Mouse (Mus musculus) kidney, adult 9 months (tissue): ENCODE measurements at regions not wholly inside any gene's neighbourhood (a gene's known extent, or its start where the extent isn't known, plus 50 kb on each side); places are given as distances from the start of the nearest gene placed in this dataset.
A peak's percentile ranks its signal among the peaks of the same experiment; 100 is the strongest.

Source experiments
- DNase-seq: peaks from one replicate; pipeline ENCODE4 v3.0.0; 2022

DNA sequence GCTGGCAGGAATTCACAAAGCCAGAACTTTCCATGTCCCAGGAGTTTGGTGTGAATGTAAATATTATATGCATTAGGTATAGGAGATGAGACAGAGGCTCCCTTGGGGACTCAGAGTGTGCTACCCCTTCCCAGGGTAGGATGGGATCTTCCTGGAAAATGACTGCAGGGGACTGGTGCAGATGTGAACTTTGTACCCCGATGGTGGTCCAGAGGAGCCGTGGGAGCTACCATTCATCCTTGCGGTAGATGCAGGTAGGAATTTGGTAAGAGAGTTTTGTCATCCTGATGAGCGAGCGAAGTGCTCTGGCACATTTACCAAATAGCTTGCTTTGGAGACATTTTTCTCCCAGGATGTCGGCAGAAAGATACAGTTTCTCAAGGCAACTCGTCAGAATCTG, 59.7 kb upstream of the Ppara start:
- peak; percentile 63 for DNase-seq

DNA sequence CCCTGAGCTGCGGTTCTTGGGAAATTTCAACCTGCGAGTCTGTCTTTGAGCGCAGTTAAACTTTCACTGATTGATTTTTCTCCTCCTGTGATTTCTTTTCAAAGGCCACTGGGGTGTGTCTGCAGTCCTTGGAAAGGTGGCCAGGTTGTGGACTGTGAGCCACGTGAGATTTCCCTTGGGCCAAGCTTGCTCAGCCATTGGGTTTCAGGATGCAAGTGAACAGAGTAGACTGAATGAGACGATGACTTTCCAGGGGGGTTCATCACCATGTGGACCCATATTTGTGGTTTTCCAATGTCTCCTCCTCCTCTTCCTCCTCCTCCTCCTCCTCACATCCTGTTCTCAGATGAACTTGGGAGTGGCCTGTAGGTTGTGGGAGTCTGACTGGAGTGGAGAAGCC, 59.0 kb upstream of the Ppara start:
- DNase-seq, result peak; percentile 93

DNA sequence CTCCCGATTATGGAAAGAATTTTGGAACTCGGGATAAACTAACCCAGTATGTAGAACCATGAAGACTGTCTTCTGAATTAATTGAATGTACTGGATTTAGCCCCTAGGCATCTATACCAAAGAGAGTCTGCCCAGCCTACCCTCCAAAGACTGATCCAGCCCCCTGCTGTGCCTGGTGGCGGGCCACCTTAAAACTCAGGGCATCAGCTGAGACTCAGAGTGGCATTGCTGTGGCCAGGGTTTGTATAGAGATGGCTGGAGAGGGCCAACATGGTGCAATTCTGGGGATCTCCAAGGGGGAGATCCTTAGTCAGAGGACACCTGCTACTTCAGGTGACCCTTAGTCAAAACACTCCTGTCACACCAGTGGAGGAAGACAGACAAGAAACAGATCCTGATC, 58.6 kb upstream of the Ppara start:
- no peak for DNase-seq

DNA sequence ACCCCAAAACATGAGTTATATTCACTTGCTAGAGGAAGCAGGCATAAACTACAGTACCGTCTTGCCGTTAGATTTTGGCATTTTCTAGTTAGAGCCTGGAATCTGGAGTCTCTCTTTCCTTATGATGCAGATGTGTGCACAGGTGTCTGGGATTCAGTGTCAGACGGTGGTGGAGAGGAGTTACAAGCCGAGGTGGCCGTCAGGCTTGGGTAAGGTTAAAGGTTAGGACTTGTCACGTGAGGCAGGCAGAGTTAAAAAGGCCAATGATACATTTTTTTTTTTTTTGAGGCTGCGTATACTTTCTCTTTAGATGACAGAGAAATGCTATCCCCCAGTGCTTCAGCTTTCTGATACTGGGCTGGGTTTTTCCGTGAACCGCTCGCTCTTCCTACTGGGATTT, 57.9 kb upstream of the Ppara start:
- peak; percentile 60 for DNase-seq

DNA sequence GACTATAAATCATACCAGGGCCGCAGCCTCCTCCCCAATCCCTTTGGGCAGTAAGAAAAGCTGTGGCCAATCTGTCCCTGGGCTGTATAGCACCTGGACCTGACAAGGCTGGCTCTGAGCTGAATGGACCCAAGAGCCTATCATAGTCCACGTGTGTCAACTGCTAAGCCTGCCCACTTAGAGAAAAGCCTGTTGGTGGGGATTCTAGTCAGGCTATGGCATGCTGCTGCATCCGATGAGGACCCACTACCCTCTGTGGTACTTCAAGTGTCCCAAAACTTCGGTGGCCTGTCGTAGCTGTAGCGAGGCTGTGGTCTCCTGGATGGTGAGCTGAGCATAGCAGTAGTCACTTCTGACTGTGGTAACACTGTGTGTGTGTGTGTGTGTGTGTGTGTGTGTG, 57.4 kb upstream of the Ppara start:
- DNase-seq, result no peak

DNA sequence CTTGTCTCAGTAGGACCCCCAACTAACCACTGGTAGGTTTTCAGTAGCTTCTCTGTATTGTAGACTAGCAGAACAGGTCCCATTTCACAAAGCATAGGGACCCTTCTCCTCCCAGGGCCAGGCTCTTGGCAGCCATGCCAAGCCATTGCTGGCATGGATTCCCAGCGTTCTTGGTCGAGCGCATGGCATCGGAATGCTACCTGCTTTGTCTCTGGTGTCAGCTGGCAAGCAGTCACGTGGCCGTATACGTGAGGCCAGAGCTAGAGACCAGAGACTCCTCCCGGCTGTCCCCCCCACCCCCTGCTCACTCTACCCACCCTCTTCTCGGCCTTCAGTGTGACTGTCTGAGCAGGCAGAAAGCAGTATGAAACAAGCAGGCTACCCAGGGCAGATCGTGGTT, 56.9 kb upstream of the Ppara start:
- peak; percentile 86 for DNase-seq

DNA sequence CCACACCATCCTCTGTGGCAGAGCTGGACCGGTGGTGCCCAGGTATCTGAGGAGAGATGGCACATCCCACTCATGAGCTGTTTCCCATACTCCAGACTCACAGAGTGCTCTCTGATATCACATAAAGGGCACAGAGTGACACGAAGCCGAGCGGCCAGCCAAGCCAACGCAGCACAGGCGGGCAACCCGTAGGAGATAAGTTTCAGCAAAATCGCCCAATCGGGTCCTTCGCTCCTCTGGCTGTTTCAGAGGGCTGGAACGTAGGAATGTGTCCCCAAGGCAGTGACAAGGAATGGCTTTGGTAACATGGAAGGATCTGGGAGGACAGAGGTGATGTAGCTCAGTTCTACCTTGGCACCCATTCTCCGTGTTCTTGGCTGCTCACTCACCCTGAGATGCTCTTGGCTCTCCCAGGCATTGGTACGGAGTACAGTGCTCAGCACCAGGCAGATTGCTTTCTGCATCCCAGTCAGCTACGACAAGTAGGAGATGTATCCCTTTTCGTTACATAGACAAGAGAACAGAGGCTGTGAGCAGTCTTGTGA, 56.4 kb upstream of the Ppara start:
- peak; percentile 65 for DNase-seq

DNA sequence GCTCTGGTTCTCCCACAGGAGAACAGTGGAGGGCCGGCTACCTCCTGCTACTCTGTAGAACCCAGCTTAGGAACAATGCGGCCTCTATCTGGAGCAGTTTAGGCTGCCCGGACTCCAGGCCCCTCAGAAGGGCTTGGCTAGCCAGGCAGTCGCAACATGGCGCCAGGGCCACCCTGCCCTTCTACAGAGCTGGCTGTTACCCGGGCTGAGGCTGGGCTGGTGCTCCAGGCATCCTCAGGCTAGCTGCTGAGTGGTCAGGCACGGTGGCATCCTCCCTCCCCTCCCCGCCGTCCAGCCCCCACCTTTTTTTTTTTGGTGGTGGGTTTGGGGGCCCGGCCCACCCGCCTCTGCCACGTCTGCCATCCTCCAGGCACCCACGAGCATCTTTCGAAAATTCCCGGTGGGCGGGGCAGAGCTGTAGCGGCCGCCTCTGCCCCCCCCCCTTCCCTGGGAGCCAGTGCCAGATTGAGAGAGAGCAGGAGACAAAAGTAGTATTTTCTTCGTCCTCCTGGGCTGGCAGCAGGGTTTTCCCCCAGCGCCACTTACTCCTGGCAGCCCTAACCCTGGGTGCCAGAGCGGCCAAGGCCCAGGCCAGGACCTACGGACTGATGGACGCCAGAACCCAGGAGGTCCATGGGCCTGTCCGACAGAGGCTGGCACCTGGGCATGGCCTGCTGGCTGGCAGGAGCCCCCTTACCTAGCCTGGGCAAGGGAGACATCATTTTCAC, 55.6 kb upstream of the Ppara start:
- DNase-seq, result no peak

DNA sequence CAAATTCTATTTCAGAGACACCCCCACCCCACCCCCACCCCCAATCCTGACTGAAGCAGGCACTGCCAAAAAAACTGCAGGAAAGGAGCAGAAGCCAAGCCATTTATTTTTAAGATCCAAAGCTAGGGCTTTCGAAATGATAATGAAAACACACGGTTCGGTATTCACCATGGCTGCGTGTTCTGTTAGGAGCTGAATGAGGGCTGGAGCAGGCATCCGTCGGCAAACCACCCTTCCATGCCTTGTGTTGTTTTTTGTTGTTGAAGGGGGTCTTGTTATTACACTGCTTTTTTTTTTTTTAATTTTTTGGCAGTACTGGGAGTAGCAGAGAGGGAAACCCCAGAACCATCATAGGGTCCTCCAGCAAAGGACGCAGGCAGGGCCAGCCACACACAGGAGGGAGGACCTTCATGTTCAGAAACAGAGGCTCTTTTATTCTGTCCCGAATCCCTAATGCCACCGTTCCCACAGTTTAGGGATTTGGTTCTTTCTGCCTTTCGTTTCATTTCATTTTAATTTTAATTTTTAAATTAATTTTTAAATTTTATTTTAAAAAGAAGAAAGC, 54.8 kb upstream of the Ppara start:
- no peak for DNase-seq

DNA sequence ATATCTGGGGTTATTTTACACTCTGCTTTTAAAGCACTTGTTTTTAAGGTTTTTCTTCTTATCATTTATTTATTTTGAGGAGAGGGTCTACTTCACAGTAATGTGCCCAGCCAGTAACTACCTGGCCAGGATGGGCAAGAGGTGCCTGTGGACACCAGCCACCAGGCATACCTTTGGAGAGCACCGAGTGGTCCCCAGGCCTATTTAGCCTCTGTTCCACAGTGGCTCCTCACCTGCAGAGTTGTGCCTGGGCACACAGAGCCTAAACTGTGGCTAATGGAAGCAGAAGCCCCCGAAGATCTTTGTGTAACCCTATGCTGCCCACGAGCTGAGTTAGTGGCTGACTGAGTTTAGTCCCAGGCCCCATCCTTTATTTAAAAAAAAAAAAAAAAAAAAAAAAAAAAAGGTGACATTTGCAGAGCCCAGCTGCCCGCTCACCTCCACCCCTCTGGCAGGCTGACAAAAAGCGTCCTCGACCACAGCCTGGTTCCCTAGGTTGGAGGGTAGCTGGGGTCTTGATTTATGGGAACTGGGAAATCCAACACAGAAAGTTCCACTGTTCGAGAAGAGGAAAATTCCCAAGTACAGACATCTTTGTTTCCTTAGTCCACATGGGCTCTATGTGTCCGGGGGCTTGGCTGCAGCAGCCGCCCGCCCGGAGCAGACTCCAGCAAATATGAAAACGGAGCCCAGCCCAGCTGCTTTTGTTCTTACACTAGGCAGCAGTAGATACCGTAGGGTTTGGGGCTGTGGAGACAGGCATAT, 54.1 kb upstream of the Ppara start:
- DNase-seq, result no peak

DNA sequence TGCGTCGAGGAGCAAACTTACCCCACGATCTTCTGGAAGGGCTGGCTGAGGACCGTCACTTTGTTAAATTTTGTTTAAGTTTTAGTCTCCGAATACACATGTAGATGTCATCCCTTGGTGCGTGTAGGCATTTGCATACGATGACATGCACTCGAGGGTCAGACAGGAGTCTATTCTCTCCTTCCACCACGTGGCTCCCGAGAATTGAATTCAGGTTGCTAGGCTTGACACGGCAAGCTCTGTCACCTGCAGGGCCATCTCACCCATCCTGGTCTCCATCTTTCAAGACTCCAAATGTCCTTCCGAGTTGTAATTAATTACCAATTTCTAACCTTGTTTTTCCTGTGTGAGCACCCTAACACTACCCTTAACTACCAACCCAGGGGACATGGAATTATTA, 52.7 kb upstream of the Ppara start:
- DNase-seq, result no peak

DNA sequence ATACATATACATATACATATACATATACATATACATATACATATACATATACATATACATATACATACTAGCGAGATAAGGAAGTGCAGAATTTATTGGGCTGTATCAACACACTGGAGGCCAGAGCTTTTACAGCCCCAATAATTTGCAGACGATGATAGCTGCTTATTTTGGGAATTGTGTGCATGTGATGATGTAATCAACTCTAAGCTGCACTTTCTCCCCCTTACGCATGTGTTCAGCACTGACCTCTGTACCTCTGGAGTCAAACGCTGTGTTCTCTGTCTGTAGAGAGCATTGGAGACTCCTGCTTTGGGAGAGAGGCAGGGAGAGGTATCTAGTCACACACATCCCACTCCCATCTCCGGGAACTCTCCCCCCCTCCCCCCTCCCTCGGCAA, 52.0 kb upstream of the Ppara start:
- DNase-seq, result peak; percentile 67

DNA sequence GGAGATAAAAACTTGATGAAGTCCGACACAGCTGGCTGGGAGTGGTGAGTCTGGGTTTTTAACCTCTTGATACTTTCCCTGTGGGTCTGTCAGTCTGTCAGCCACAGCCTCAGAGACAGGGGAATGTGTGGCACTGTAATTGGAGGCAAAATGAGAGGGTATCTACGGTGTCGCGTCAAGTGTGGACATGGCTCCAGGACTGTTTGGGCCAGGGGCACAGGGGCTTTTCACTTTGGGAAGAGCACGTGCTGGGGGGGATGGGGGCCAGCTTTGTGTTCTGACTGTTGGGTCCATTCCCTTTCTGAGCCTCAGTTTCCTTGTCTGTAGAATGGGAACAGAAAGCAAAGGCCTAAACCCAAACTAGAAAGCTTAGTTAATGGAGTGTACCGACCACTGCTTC, 51.5 kb upstream of the Ppara start:
- no peak for DNase-seq

DNA sequence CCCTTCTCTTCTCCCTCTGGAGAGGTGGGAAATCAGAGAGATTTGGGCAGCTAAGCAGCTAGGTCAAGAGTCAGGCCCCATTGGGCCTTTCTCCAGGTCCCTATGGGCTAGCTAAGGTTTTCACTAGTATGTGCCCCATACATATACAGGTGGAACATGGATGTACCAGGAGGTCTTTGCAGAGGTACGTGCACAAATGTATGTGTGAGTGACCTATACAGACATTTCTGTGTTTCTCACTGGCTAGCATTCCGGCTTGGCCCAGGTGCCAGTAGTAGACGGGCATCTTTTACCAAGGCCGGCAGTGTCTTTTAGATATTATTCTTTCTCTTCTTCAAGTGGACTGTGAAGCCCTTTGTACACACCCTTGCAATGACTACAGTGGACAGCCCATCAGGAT, 51.1 kb upstream of the Ppara start:
- DNase-seq, result no peak

DNA sequence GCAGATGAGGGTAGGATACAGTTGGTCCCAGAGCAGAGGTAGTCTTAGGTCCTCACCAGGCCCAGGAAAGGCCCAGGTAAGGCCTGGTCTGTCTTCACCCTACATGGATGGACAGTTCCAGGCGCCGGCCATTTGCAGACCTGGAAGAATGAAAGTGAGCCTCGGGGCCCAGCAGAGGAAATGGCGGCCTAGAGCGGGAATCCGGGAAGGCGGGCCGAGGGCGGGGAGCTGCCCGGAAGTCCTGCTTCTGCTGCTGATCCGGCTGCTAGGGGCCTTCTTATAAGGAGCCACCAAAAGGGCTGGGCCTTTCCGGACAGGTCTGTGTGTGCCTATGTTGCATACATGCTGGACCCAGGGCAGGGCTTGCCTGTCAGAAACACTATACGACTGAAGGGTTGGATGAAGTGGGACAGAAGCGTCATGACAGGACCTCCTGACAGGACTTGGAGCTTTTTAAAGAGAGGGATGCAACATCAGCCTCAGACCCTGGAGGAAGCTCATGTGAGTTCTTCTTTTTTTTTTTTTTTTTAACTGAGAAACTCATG, 50.5 kb upstream of the Ppara start:
- DNase-seq, result peak; percentile 74

DNA sequence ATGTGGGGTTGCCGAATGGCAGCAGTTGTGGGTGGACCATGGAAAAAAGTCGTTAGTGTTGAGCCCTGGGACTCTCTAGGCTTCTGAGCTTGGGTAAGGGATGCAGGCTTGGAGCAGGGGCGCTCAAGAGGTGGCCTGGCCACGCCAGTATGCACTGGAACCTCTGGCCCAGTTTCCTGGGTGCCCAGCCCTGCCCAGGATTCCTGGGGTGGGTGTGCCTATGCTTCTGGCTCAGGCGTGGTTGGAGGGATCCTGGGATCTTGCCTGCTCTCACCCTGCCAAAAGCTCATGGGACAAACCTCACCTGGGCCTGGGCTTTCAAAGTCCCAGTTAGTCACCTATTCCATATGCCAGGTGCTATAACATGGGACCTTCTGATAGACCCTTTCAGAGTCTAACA, 49.9 kb upstream of the Ppara start:
- no peak for DNase-seq
